Mouse (Mus musculus): ENCODE measurements at regions not wholly inside any gene's neighbourhood (a gene's known extent, or its start where the extent isn't known, plus 50 kb on each side); places are given as distances from the start of the nearest gene placed in this dataset.
A peak's percentile ranks its signal among the peaks of the same experiment; 100 is the strongest.

GRCm38 (mm10) chr9:24833766-24834165 is 59.7 kb upstream of the Tbx20 start:
- DNase-seq, result no peak

GRCm38 (mm10) chr9:24848210-24848609 is 74.1 kb upstream of the Tbx20 start:
- no peak for DNase-seq

- DNase-seq, result no peak
Measured at GRCm38 (mm10) chr9:24859459-24859858, 85.4 kb upstream of the Tbx20 start.

GRCm38 (mm10) chr9:24866390-24867173 is 92.5 kb upstream of the Tbx20 start:
- no peak for DNase-seq

GRCm38 (mm10) chr9:24868746-24869145 is 94.6 kb upstream of the Tbx20 start:
- DNase-seq, result no peak

- DNase-seq, result no peak
Measured at GRCm38 (mm10) chr9:24874434-24875143, 100.5 kb upstream of the Tbx20 start.

GRCm38 (mm10) chr9:24878384-24879174 is 104.5 kb upstream of the Tbx20 start:
- no peak for DNase-seq

GRCm38 (mm10) chr9:24879662-24880061 is 105.6 kb upstream of the Tbx20 start:
- peak; percentile 44 for DNase-seq

GRCm38 (mm10) chr9:24884011-24884410 is 109.9 kb upstream of the Tbx20 start:
- no peak for DNase-seq

- no peak for DNase-seq
Measured at GRCm38 (mm10) chr9:24888282-24888681, 114.2 kb upstream of the Tbx20 start.

GRCm38 (mm10) chr9:24896498-24897261 is 122.6 kb upstream of the Tbx20 start:
- no peak for DNase-seq

- DNase-seq, result no peak
Measured at GRCm38 (mm10) chr9:24899206-24899928, 125.3 kb upstream of the Tbx20 start.

GRCm38 (mm10) chr9:24903706-24904105 is 129.6 kb upstream of the Tbx20 start:
- DNase-seq, result no peak

- no peak for DNase-seq
Measured at GRCm38 (mm10) chr9:24909086-24909979, 135.2 kb upstream of the Tbx20 start.

GRCm38 (mm10) chr9:24910738-24911137 is 136.6 kb upstream of the Tbx20 start:
- no peak for DNase-seq

GRCm38 (mm10) chr9:24920031-24920445 is 145.9 kb upstream of the Tbx20 start:
- DNase-seq, result no peak

- no peak for DNase-seq
Measured at GRCm38 (mm10) chr9:24922051-24922860, 148.2 kb upstream of the Tbx20 start.

GRCm38 (mm10) chr9:24923514-24923913 is 149.4 kb upstream of the Tbx20 start:
- DNase-seq, result no peak

GRCm38 (mm10) chr9:24937731-24938130 is 151.5 kb upstream of the Gm10181 start:
- DNase-seq, result peak; percentile 5

GRCm38 (mm10) chr9:24942943-24943342 is 146.3 kb upstream of the Gm10181 start:
- no peak for DNase-seq

Measured in thymus, postnatal 14 days (tissue).